Mouse (Mus musculus): ENCODE data around the gene Gm6176.
"Not testable (repeated sequence)": the region's sequence is repeated elsewhere in the genome, so short reads cannot be mapped to it uniquely, and the experiment has no call there.

The Gm6176 gene

GRCm38 (mm10) chr7:22056205-22056604 is at the start of gene Gm6176:
Gene Gm6176, minus strand, starts transcription at chr7:22056305.
- not testable (repeated sequence) for TF ChIP-seq GATA4 (IDR thresholded peaks at IDR 0.05; ENCODE audit: insufficient replicate concordance, low read length)

GRCm38 (mm10) chr7:22068757-22069156 is 12.7 kb upstream of the Gm6176 start, which contains the start of gene Vmn1r139:
Gene Vmn1r139, plus strand, starts transcription at chr7:22069057.
- not testable (repeated sequence) for TF ChIP-seq GATA4 (IDR thresholded peaks at IDR 0.05; ENCODE audit: insufficient replicate concordance, low read length)

GRCm38 (mm10) chr7:22028797-22029196 is 27.3 kb downstream of the Gm6176 start, which contains the start of gene Vmn1r138:
Gene Vmn1r138, minus strand, starts transcription at chr7:22028897.
- not testable (repeated sequence) for TF ChIP-seq GATA4 (IDR thresholded peaks at IDR 0.05; ENCODE audit: insufficient replicate concordance, low read length)
